Comparison of ENCODE assay signal across 17 mouse cellular contexts in the genomic region with DNA sequence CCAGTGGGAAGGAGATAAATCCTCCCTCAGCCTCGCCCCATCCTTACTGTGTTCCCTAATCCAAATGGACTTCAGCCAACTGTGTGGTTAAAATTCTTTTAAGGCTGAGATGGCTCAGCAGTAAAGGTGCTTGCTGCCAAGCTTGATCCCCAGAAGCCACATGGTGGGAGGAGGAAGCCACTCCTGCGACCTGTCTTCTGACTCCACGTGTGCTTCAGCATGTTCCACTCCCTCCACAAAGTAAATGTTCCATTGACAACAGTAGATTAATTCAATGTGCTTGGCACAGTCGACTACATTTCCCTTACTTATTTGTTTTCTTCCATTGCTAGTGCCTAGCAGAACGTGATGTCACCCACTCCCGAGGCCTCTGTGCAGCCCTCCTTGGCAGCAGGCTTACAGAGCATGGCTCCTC. TPM values are rescaled to one million over a fixed set of nuclear protein-coding genes. Genes with fewer than 3 reads are reported as not detected.
DNase-seq lines count a peak whose midpoint lies in the region; ATAC-seq and TF ChIP-seq lines count a peak whose summit lies in the region.
"Had no signal": no experiment of that assay in that cellular context is flagged by ENCODE, and none has a peak within 500 bp of the region (broad histone marks: within the 10 kb centered on the region; RNA-seq: fewer than 3 reads in every experiment).

No protein-coding gene starts in this region.

- no peak for TF ChIP-seq POLR2A in limb, embryonic 14.5 days (IDR thresholded peaks at IDR 0.05; ENCODE audit: borderline replicate concordance, extremely low read depth, insufficient read depth, insufficient read length)

- DNase-seq in limb, embryonic 14.5 days (ENCODE audit: low spot score) = peak; percentile 44
- DNase-seq in limb, embryonic 10.5 days (ENCODE audit: low spot score) = no peak
- DNase-seq in cerebellum, adult 18-20 months = peak; percentile 24 to 59
- DNase-seq in embryonic facial prominence, embryonic 14.5 days (ENCODE audit: low spot score) = peak; percentile 82
- no peak for DNase-seq in stomach, postnatal 0 days (ENCODE audit: low spot score)
- DNase-seq in right cerebral cortex, postnatal 14 days = no peak
- no peak for DNase-seq in right cerebral cortex, postnatal 10 days (ENCODE audit: low spot score in 2 of 2)
- DNase-seq: embryo, embryonic 11 days; heart, postnatal 4 days; lung, postnatal 14 days; retina, postnatal 1 day; thymus, adult 18-20 months had no signal

- no peaks in the 10 kb centered on the region for H3K9me3 ChIP-seq in limb, embryonic 14.5 days (ENCODE audit: control insufficient read depth, low read length)
- no peaks in the 10 kb centered on the region for H3K9me3 ChIP-seq in limb, embryonic 10.5 days (replicated peaks)
- H3K9me3 ChIP-seq in embryonic facial prominence, embryonic 14.5 days (ENCODE audit: control insufficient read depth, low read length) = no peaks in the 10 kb centered on the region
- H3K9me3 ChIP-seq in stomach, postnatal 0 days (ENCODE audit: control insufficient read depth, low read length) = no peaks in the 10 kb centered on the region
- H3K9me3 ChIP-seq: heart, embryonic 10.5 days; midbrain, embryonic 12.5 days; neural tube, embryonic 12.5 days had no signal

- no peaks in the 10 kb centered on the region for H3K27me3 ChIP-seq in limb, embryonic 14.5 days (ENCODE audit: control insufficient read depth, insufficient read depth, low read length)
- H3K27me3 ChIP-seq in limb, embryonic 10.5 days (ENCODE audit: low read depth, poor library complexity, severe bottlenecking) = no peaks in the 10 kb centered on the region
- no peaks in the 10 kb centered on the region for H3K27me3 ChIP-seq in embryonic facial prominence, embryonic 14.5 days (replicated peaks; ENCODE audit: control insufficient read depth, insufficient read depth, low read length)
- H3K27me3 ChIP-seq in stomach, postnatal 0 days (ENCODE audit: control insufficient read depth, insufficient read depth, low read length) = no peaks in the 10 kb centered on the region
- H3K27me3 ChIP-seq: midbrain, embryonic 12.5 days; neural tube, embryonic 12.5 days had no signal

- no peaks in the 10 kb centered on the region for H3K4me1 ChIP-seq in limb, embryonic 14.5 days (ENCODE audit: control insufficient read depth, insufficient read depth, low read length)
- H3K4me1 ChIP-seq in limb, embryonic 10.5 days = no peaks in the 10 kb centered on the region
- H3K4me1 ChIP-seq in embryonic facial prominence, embryonic 14.5 days (ENCODE audit: control insufficient read depth, insufficient read depth, low read length) = no peaks in the 10 kb centered on the region
- H3K4me1 ChIP-seq in stomach, postnatal 0 days (replicated peaks; ENCODE audit: control insufficient read depth, insufficient read depth) = no peaks in the 10 kb centered on the region
- H3K4me1 ChIP-seq: heart, embryonic 10.5 days; midbrain, embryonic 12.5 days; neural tube, embryonic 12.5 days had no signal

- no peak overlapping the region for H3K4me3 ChIP-seq in limb, embryonic 14.5 days (replicated peaks; ENCODE audit: low read length)
- H3K4me3 ChIP-seq in limb, embryonic 10.5 days = no peak overlapping the region
- H3K4me3 ChIP-seq in embryonic facial prominence, embryonic 14.5 days (ENCODE audit: low read depth, low read length) = no peak overlapping the region
- no peak overlapping the region for H3K4me3 ChIP-seq in stomach, postnatal 0 days (ENCODE audit: low read depth, low read length)
- H3K4me3 ChIP-seq: heart, embryonic 10.5 days; midbrain, embryonic 12.5 days; neural tube, embryonic 12.5 days had no signal

- WGBS in limb, embryonic 14.5 days = 74% methylated on average over 6 of the region's 6 CpGs
- WGBS in limb, embryonic 10.5 days = 86% methylated on average over 6 of the region's 6 CpGs
- 57% methylated on average over 6 of the region's 6 CpGs for WGBS in embryonic facial prominence, embryonic 14.5 days
- WGBS in stomach, postnatal 0 days = 44% methylated on average over 6 of the region's 6 CpGs

- ATAC-seq in limb, embryonic 14.5 days (ENCODE audit: low FRiP score, low read depth) = no peak
- peak; percentile 53; the same call in 1 of the 2 replicates for ATAC-seq in embryonic facial prominence, embryonic 14.5 days (ENCODE audit: low read depth)
- ATAC-seq in stomach, postnatal 0 days (ENCODE audit: low FRiP score, low TSS enrichment) = peak; percentile 62
- ATAC-seq: intestine, embryonic 16.5 days had no signal

- TF ChIP-seq EP300 in stomach, postnatal 0 days (optimal IDR thresholded peaks at IDR 0.05) = no peak

- no peak overlapping the region for H3K9ac ChIP-seq in limb, embryonic 14.5 days (ENCODE audit: low read depth, low read length, severe bottlenecking)
- no peak overlapping the region for H3K9ac ChIP-seq in embryonic facial prominence, embryonic 14.5 days (ENCODE audit: low read depth, low read length)
- no peak overlapping the region for H3K9ac ChIP-seq in stomach, postnatal 0 days (ENCODE audit: low read length)
- H3K9ac ChIP-seq: midbrain, embryonic 12.5 days; neural tube, embryonic 12.5 days had no signal

- no peak for TF ChIP-seq CTCF in stomach, postnatal 0 days (IDR thresholded peaks at IDR 0.05; ENCODE audit: low read depth)

- no peak overlapping the region; the same call in 1 of the 2 replicates for H3K27ac ChIP-seq in limb, embryonic 14.5 days (replicated peaks; ENCODE audit: low read depth, low read length)
- H3K27ac ChIP-seq in limb, embryonic 10.5 days = no peak overlapping the region
- 0 out of 2 replicates have a peak overlapping the region, but pooled peaks have one; percentile 41 for H3K27ac ChIP-seq in embryonic facial prominence, embryonic 14.5 days (replicated peaks; ENCODE audit: low read depth, low read length)
- H3K27ac ChIP-seq in stomach, postnatal 0 days (replicated peaks) = no peak overlapping the region
- H3K27ac ChIP-seq: heart, embryonic 10.5 days; midbrain, embryonic 12.5 days; neural tube, embryonic 12.5 days had no signal

- no peak overlapping the region for H3K4me2 ChIP-seq in limb, embryonic 14.5 days (replicated peaks; ENCODE audit: low read depth, low read length, severe bottlenecking)
- no peak overlapping the region for H3K4me2 ChIP-seq in embryonic facial prominence, embryonic 14.5 days (ENCODE audit: low read depth, low read length)
- H3K4me2 ChIP-seq in stomach, postnatal 0 days (replicated peaks; ENCODE audit: low read depth) = no peak overlapping the region
- H3K4me2 ChIP-seq: liver, embryonic 11.5 days; midbrain, embryonic 12.5 days; neural tube, embryonic 12.5 days had no signal

- peaks cover 84% of the 10 kb centered on the region for H3K36me3 ChIP-seq in limb, embryonic 14.5 days (ENCODE audit: control insufficient read depth, insufficient read depth, low read length)
- peaks cover 82% of the 10 kb centered on the region for H3K36me3 ChIP-seq in limb, embryonic 10.5 days
- peaks cover 82% of the 10 kb centered on the region for H3K36me3 ChIP-seq in embryonic facial prominence, embryonic 14.5 days (ENCODE audit: control insufficient read depth, insufficient read depth, low read length)
- peaks cover 25% of the 10 kb centered on the region for H3K36me3 ChIP-seq in stomach, postnatal 0 days (ENCODE audit: control insufficient read depth, insufficient read depth, low read length)

RNA-seq across cellular contexts. Expression of gene Gabpb2, which starts 23.0 kb away (rescaled TPM):
- polyA plus RNA-seq in limb, embryonic 14.5 days (2012; rRNA removed) = 26.2 and 26.4 TPM in 2 replicates
- polyA plus RNA-seq in limb, embryonic 14.5 days (2014; fragmentation: Nextera tagmentation; extraction: Ambion mirVana) = 9.7 and 11.5 TPM in 2 replicates
- 11.4 and 13.1 TPM in 2 replicates for polyA plus RNA-seq in limb, embryonic 10.5 days (2016; fragmentation: Nextera tagmentation; extraction: Ambion mirVana)
- polyA plus RNA-seq in embryonic facial prominence, embryonic 14.5 days (2014; fragmentation: Nextera tagmentation; extraction: Ambion mirVana) = 7.8 and 8.0 TPM in 2 replicates
- 3.3 and 3.4 TPM in 2 replicates for polyA plus RNA-seq in stomach, postnatal 0 days (2015; fragmentation: Nextera tagmentation; extraction: Ambion mirVana)

RNA-seq across cellular contexts. Expression of gene Cdc42se1, which starts 33.8 kb away (rescaled TPM):
- polyA plus RNA-seq in limb, embryonic 14.5 days (2012; rRNA removed) = 76.1 and 93.1 TPM in 2 replicates
- 119 and 126 TPM in 2 replicates for polyA plus RNA-seq in limb, embryonic 14.5 days (2014; fragmentation: Nextera tagmentation; extraction: Ambion mirVana)
- polyA plus RNA-seq in limb, embryonic 10.5 days (2016; fragmentation: Nextera tagmentation; extraction: Ambion mirVana) = 82.6 and 85.3 TPM in 2 replicates
- polyA plus RNA-seq in embryonic facial prominence, embryonic 14.5 days (2014; fragmentation: Nextera tagmentation; extraction: Ambion mirVana) = 111 and 125 TPM in 2 replicates
- 88.1 and 99.4 TPM in 2 replicates for polyA plus RNA-seq in stomach, postnatal 0 days (2015; fragmentation: Nextera tagmentation; extraction: Ambion mirVana)

RNA-seq across cellular contexts. Expression of gene Sema6c, which starts 34.5 kb away (rescaled TPM):
- polyA plus RNA-seq in limb, embryonic 14.5 days (2012; rRNA removed) = 56.5 and 79.0 TPM in 2 replicates
- polyA plus RNA-seq in limb, embryonic 14.5 days (2014; fragmentation: Nextera tagmentation; extraction: Ambion mirVana) = 14.0 and 15.7 TPM in 2 replicates
- 8.9 and 15.8 TPM in 2 replicates for polyA plus RNA-seq in limb, embryonic 10.5 days (2016; fragmentation: Nextera tagmentation; extraction: Ambion mirVana)
- polyA plus RNA-seq in embryonic facial prominence, embryonic 14.5 days (2014; fragmentation: Nextera tagmentation; extraction: Ambion mirVana) = 14.4 and 16.6 TPM in 2 replicates
- 1.7 and 2.2 TPM in 2 replicates for polyA plus RNA-seq in stomach, postnatal 0 days (2015; fragmentation: Nextera tagmentation; extraction: Ambion mirVana)

RNA-seq across cellular contexts. Expression of gene Mllt11, which starts 37.2 kb away (rescaled TPM):
- 38.5 and 42.4 TPM in 2 replicates for polyA plus RNA-seq in limb, embryonic 14.5 days (2012; rRNA removed)
- 16.7 and 17.4 TPM in 2 replicates for polyA plus RNA-seq in limb, embryonic 14.5 days (2014; fragmentation: Nextera tagmentation; extraction: Ambion mirVana)
- polyA plus RNA-seq in limb, embryonic 10.5 days (2016; fragmentation: Nextera tagmentation; extraction: Ambion mirVana) = 12.0 and 12.3 TPM in 2 replicates
- polyA plus RNA-seq in embryonic facial prominence, embryonic 14.5 days (2014; fragmentation: Nextera tagmentation; extraction: Ambion mirVana) = 36.9 and 37.2 TPM in 2 replicates
- 11.0 and 11.8 TPM in 2 replicates for polyA plus RNA-seq in stomach, postnatal 0 days (2015; fragmentation: Nextera tagmentation; extraction: Ambion mirVana)

RNA-seq across cellular contexts. Expression of gene Gm128, which starts 46.7 kb away (rescaled TPM):
- 0.87 and 0.89 TPM in 2 replicates for polyA plus RNA-seq in limb, embryonic 14.5 days (2012; rRNA removed)
- polyA plus RNA-seq in limb, embryonic 14.5 days (2014; fragmentation: Nextera tagmentation; extraction: Ambion mirVana) = 0.50 and 0.63 TPM in 2 replicates
- 0.65 and 0.92 TPM in 2 replicates for polyA plus RNA-seq in limb, embryonic 10.5 days (2016; fragmentation: Nextera tagmentation; extraction: Ambion mirVana)
- polyA plus RNA-seq in embryonic facial prominence, embryonic 14.5 days (2014; fragmentation: Nextera tagmentation; extraction: Ambion mirVana) = 0.38 and 0.41 TPM in 2 replicates
- polyA plus RNA-seq in stomach, postnatal 0 days (2015; fragmentation: Nextera tagmentation; extraction: Ambion mirVana) = 0.21 and 0.38 TPM in 2 replicates
- polyA plus RNA-seq: midbrain, embryonic 12.5 days had no signal

Comparison
In these comparisons a context has a peak if more than half of its experiments do, and no peak if none do; other contexts are left out.
1. DNase-seq: peak in limb, embryonic 14.5 days (single experiment), cerebellum, adult 18-20 months (2 of 2) and embryonic facial prominence, embryonic 14.5 days (single experiment); none in limb, embryonic 10.5 days (single experiment), stomach, postnatal 0 days (single experiment), right cerebral cortex, postnatal 14 days (single experiment) and right cerebral cortex, postnatal 10 days (0 of 2).